Mouse (Mus musculus): ENCODE results near the gene Kidins220. TPM values are rescaled to one million over a fixed set of nuclear protein-coding genes. Genes with fewer than 3 reads are reported as not detected.

The Kidins220 gene
- polyA plus RNA-seq, 1 experiment: 44.5 TPM

DNA sequence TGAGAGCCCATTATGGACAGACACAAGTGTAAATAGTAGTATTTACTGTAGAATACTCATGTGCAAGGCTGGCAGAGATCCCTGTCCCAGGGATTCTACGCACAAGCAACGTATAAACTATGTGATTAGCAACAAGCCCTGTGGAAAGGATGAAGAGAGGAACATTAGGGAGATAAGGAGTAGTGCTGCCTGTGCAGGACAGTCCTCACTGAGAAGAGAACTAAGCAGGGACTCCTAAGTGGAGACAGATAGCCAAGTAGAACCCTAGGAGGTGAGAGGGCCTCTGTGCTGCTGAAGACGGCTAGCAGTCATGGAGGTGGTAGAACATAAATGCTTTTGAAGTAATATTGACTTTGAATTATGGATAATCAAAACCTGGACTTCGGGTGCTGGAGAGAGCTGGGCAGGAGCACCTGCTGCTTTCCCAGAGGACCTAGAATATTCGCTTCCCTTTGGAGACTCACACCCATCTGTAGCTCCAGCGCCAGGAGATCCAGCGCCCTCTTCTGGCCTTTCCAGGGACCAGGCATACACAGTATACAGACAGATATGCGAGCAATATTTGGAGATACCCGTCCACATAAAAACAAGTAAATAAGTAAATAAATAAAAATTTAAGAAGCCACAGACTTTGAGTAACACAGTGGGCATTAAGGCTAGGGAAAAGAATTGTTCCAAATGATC lies 50.3 kb downstream of the Kidins220 start:
- Histone ChIP-seq H3K27me3 (ENCODE audit: control insufficient read depth, insufficient read depth, low read length, poor library complexity, severe bottlenecking) (no peaks in the 10 kb centered on the region), H3K36me3 (ENCODE audit: control insufficient read depth, insufficient read depth, low read length, poor library complexity, severe bottlenecking) (no peaks in the 10 kb centered on the region), H3K4me3 (ENCODE audit: low read depth, low read length) (no peak overlapping the region), H3K9ac (ENCODE audit: low read depth, poor library complexity, severe bottlenecking) (no peak overlapping the region), H3K27ac (ENCODE audit: insufficient read depth, low read length) (no peak overlapping the region), H3K4me1 (ENCODE audit: control insufficient read depth, insufficient read depth, low read length) (no peaks in the 10 kb centered on the region), H3K9me3 (replicated peaks; ENCODE audit: control insufficient read depth, insufficient read depth, low read length, poor library complexity, severe bottlenecking) (no peaks in the 10 kb centered on the region)
- TF ChIP-seq CTCF (IDR thresholded peaks at IDR 0.05; ENCODE audit: low read depth, low read length) (peak; percentile 81), POLR2A (IDR thresholded peaks at IDR 0.05; ENCODE audit: insufficient read depth, low read length) (no peak)

DNA sequence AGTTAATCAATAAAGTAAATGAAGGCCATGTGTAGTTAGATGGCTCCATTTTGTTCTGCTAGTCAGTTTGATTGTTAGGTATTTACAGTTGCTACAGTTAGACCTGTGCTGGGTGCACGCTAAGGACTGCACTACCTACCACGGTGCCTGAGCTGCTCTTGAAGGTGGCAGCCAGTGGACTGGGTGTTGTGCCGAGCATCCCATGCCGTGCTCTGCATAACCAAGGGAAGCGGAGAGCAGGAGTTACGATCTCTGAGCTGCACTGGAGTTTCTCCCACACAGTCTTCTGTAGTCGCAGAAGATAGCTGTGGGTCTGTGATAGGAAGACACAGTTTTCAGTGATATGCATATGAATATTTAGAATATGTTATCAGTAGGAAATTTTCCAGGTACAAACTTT lies 51.6 kb downstream of the Kidins220 start:
- Histone ChIP-seq H3K27ac (ENCODE audit: insufficient read depth, low read length) (no peak overlapping the region), H3K4me1 (ENCODE audit: control insufficient read depth, insufficient read depth, low read length) (no peaks in the 10 kb centered on the region), H3K4me3 (ENCODE audit: low read depth, low read length) (no peak overlapping the region), H3K27me3 (ENCODE audit: control insufficient read depth, insufficient read depth, low read length, poor library complexity, severe bottlenecking) (no peaks in the 10 kb centered on the region), H3K9me3 (replicated peaks; ENCODE audit: control insufficient read depth, insufficient read depth, low read length, poor library complexity, severe bottlenecking) (no peaks in the 10 kb centered on the region), H3K36me3 (ENCODE audit: control insufficient read depth, insufficient read depth, low read length, poor library complexity, severe bottlenecking) (no peaks in the 10 kb centered on the region), H3K9ac (ENCODE audit: low read depth, poor library complexity, severe bottlenecking) (no peak overlapping the region)
- TF ChIP-seq CTCF (IDR thresholded peaks at IDR 0.05; ENCODE audit: low read depth, low read length) (no peak), EP300 (IDR thresholded peaks at IDR 0.05; ENCODE audit: insufficient read depth, low read depth, low read length) (no peak), POLR2A (IDR thresholded peaks at IDR 0.05; ENCODE audit: insufficient read depth, low read length) (no peak)

GRCm38 (mm10) chr12:25027416-25027815 lies 52.7 kb downstream of the Kidins220 start:
- no peaks in the 10 kb centered on the region for H3K27me3 ChIP-seq (ENCODE audit: control insufficient read depth, insufficient read depth, low read length, poor library complexity, severe bottlenecking)
- no peak overlapping the region for H3K27ac ChIP-seq (ENCODE audit: insufficient read depth, low read length)
- H3K4me3 ChIP-seq (ENCODE audit: low read depth, low read length): no peak overlapping the region
- H3K4me1 ChIP-seq (ENCODE audit: control insufficient read depth, insufficient read depth, low read length): no peaks in the 10 kb centered on the region
- no peaks in the 10 kb centered on the region for H3K9me3 ChIP-seq (replicated peaks; ENCODE audit: control insufficient read depth, insufficient read depth, low read length, poor library complexity, severe bottlenecking)
- H3K36me3 ChIP-seq (ENCODE audit: control insufficient read depth, insufficient read depth, low read length, poor library complexity, severe bottlenecking): no peaks in the 10 kb centered on the region
- TF ChIP-seq CTCF (IDR thresholded peaks at IDR 0.05; ENCODE audit: low read depth, low read length) (peak; percentile 17), EP300 (IDR thresholded peaks at IDR 0.05; ENCODE audit: insufficient read depth, low read depth, low read length) (no peak)
- H3K9ac ChIP-seq (ENCODE audit: low read depth, poor library complexity, severe bottlenecking): no peak overlapping the region

DNA sequence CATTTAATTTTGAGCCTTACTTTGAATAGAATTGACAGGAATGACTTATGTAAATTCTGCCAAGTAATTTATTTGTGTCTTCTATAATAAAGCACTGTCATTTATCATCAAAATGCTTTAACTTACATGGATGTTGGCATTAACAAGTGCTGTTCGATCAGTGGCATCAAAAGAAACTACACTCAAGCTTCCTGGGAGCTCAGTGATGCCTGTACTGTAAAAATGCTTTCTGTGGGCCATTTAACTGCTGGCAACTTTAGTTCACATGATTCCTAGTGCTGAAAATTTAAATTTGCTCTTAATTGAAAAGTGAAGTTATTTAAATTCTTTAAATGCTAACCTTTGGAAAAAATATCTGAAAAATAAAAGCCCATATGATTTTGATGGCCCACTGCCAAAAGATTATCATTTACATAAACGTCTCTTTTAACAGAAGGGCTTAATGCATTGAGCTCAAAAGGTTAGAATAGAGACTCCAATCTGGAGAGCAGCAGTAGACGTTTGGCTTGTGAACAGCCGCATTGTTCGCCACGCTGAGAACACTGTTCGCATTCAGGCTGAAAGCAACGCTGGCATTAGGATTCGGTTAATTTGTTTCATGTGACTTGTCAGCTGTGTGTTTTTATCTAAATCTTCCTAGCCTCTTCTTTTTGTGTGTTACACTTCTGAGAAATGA lies 59.1 kb downstream of the Kidins220 start:
- TF ChIP-seq EP300 (IDR thresholded peaks at IDR 0.05; ENCODE audit: insufficient read depth, low read depth, low read length) (no peak), CTCF (IDR thresholded peaks at IDR 0.05; ENCODE audit: low read depth, low read length) (no peak), POLR2A (IDR thresholded peaks at IDR 0.05; ENCODE audit: insufficient read depth, low read length) (no peak)
- Histone ChIP-seq H3K27ac (ENCODE audit: insufficient read depth, low read length) (no peak overlapping the region), H3K4me3 (ENCODE audit: low read depth, low read length) (no peak overlapping the region), H3K9ac (ENCODE audit: low read depth, poor library complexity, severe bottlenecking) (no peak overlapping the region), H3K9me3 (replicated peaks; ENCODE audit: control insufficient read depth, insufficient read depth, low read length, poor library complexity, severe bottlenecking) (no peaks in the 10 kb centered on the region), H3K4me1 (ENCODE audit: control insufficient read depth, insufficient read depth, low read length) (no peaks in the 10 kb centered on the region), H3K36me3 (ENCODE audit: control insufficient read depth, insufficient read depth, low read length, poor library complexity, severe bottlenecking) (no peaks in the 10 kb centered on the region), H3K27me3 (ENCODE audit: control insufficient read depth, insufficient read depth, low read length, poor library complexity, severe bottlenecking) (no peaks in the 10 kb centered on the region)

- H3K36me3 ChIP-seq (ENCODE audit: control insufficient read depth, insufficient read depth, low read length, poor library complexity, severe bottlenecking): no peaks in the 10 kb centered on the region
- H3K4me1 ChIP-seq (ENCODE audit: control insufficient read depth, insufficient read depth, low read length): no peaks in the 10 kb centered on the region
- H3K9me3 ChIP-seq (replicated peaks; ENCODE audit: control insufficient read depth, insufficient read depth, low read length, poor library complexity, severe bottlenecking): no peaks in the 10 kb centered on the region
- H3K27me3 ChIP-seq (ENCODE audit: control insufficient read depth, insufficient read depth, low read length, poor library complexity, severe bottlenecking): no peaks in the 10 kb centered on the region
- H3K4me3 ChIP-seq (ENCODE audit: low read depth, low read length): no peak overlapping the region
- TF ChIP-seq EP300 (IDR thresholded peaks at IDR 0.05; ENCODE audit: insufficient read depth, low read depth, low read length) (no peak), POLR2A (IDR thresholded peaks at IDR 0.05; ENCODE audit: insufficient read depth, low read length) (no peak), CTCF (IDR thresholded peaks at IDR 0.05; ENCODE audit: low read depth, low read length) (no peak)
- H3K9ac ChIP-seq (ENCODE audit: low read depth, poor library complexity, severe bottlenecking): no peak overlapping the region
- no peak overlapping the region for H3K27ac ChIP-seq (ENCODE audit: insufficient read depth, low read length)
Observed at GRCm38 (mm10) chr12:25034338-25034953, 59.7 kb downstream of the Kidins220 start.

- Histone ChIP-seq H3K36me3 (ENCODE audit: control insufficient read depth, insufficient read depth, low read length, poor library complexity, severe bottlenecking) (no peaks in the 10 kb centered on the region), H3K4me1 (ENCODE audit: control insufficient read depth, insufficient read depth, low read length) (no peaks in the 10 kb centered on the region), H3K9me3 (replicated peaks; ENCODE audit: control insufficient read depth, insufficient read depth, low read length, poor library complexity, severe bottlenecking) (no peaks in the 10 kb centered on the region), H3K4me3 (ENCODE audit: low read depth, low read length) (no peak overlapping the region), H3K27ac (ENCODE audit: insufficient read depth, low read length) (no peak overlapping the region), H3K27me3 (ENCODE audit: control insufficient read depth, insufficient read depth, low read length, poor library complexity, severe bottlenecking) (no peaks in the 10 kb centered on the region), H3K9ac (ENCODE audit: low read depth, poor library complexity, severe bottlenecking) (no peak overlapping the region)
- TF ChIP-seq POLR2A (IDR thresholded peaks at IDR 0.05; ENCODE audit: insufficient read depth, low read length) (no peak), EP300 (IDR thresholded peaks at IDR 0.05; ENCODE audit: insufficient read depth, low read depth, low read length) (no peak), CTCF (IDR thresholded peaks at IDR 0.05; ENCODE audit: low read depth, low read length) (no peak)
Observed at GRCm38 (mm10) chr12:25036024-25036423, 61.3 kb downstream of the Kidins220 start.

Data from ES-Bruce4 (cell line).